Mouse (Mus musculus) mouse trophoblast stem cell (cell line): ENCODE data around the gene L3mbtl4.

Source experiments
- in situ Hi-C, 2 experiments: fragments of 300-500 bp; cut with MseI, MboI; formaldehyde crosslinking; loops; 2 replicates in 1 of 2; 3 replicates in 1 of 2; pipeline ENCODE4 v1.15.1; 2025

L3mbtl4 gene

GRCm38 (mm10) chr17:68273527-68273926, at the start of gene L3mbtl4:
L3mbtl4 (plus strand) TSS chr17:68273797.
- in situ Hi-C loops: no loop called here

DNA sequence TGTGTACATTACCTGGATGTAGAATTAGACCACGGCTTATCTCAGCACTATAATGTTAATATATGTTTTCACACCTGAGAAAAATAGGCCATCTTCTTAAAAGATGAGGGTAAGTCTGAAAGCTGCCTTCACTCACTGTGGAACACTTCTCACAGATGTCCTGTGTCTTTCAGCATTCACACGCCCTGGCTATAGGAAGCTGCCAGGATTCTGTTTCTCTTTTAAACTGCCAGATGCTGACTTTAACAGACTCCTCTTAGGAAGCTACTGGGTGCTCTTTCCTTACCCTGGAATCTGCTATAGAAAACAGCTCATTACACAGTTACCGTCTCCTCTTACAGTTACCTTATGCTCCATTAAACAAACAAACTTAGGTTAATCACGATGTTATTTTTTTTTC, 43.1 kb upstream of the L3mbtl4 start:
- in situ Hi-C loops: no loop called here

DNA sequence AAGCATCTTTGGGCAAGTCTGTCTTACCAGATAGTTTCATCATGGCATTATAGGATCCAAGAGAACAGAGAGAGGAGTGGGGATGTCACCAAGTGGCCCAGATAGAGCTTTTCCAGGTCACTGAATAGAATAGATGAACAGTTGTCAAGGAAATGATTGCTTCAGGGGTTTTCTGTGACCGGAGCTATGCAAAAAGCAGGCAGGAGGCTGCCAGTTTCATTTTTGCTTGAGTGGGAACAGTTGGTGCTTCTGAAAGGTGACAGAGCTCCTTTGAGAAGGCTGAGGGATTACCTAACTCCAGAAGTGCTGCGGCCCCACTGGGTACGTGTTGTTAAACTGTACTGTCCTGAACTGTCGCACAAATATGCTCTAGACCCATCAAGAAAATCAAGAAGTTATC, 38.2 kb upstream of the L3mbtl4 start:
- in situ Hi-C loops: no loop called here

DNA sequence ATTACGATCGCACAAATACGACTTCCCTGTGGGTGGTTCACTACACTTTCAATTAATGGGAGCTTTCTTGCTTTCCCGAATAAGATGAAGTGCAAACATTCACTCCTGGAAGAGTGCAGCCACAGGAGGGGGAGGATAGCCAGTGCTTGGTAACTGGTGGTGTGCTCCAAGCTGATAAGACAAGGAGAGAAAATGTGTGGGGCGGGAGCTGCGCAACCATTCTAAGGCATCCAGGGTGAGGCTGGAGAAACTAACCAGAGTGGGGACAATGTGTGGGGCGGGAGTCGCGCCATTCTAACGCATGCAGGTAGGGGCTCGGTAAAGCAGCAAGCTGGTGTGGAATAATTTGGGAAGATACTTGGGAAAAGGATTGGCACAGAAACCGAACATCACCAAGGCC, 36.6 kb upstream of the L3mbtl4 start:
- in situ Hi-C loops: no loop called here

GRCm38 (mm10) chr17:68240171-68240570, 33.4 kb upstream of the L3mbtl4 start:
- in situ Hi-C loops: no loop called here

DNA sequence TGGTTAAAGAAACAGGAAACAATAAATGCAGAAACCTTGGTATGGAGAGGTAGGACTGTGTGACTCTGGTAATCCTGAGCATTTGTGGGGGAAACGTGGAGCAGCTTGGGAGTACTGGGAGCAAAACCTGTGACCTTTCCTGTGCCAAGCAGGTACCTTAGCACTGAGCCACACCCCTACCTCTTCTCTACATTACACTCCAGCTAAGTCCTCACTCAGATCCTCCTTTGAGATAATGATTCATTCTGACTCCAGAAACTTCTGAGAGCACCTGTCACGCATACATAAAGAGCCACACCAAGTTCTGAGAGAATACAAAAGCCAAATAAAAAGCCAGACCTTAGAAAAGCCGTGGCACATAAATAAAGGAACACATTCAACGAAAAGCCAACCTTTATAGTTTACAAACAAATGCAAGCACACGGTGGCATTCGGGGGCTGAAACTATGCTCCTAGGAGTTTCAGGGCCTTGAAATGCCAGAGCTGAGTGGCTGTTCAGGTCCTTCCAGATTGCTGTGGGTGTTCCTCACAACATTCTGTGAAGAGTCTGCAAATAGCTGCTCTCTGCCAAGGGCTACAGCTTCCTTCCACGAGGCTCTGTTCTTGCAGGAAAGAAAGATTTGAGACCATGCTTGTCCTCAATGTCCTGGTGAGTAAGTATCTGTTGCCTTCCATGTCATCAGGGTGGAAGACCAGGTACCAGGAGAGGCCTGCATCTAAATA, 8.6 kb upstream of the L3mbtl4 start:
- in situ Hi-C loops: no loop called here

DNA sequence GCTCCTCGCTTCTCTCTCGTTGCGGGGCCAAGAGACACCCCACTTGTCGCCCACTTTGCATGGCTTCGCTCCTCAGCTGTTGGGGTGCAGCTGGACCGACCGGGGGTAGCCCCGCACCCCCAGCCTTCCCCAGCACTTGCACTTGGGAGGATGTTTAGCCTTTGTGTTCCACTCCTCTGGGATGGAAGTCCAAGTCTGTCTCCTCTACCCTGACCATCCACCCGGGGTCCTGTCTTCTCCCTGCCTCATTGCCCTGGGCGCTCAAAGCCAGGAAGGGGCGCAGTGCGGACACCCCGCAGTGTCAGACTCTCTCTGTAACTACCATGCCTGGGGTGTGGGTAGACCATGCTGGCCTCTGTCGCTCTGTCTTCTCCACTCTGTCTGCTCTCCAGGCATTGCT, 357 bp downstream of the L3mbtl4 start:
- in situ Hi-C loops: no loop called here

- in situ Hi-C loops: no loop called here
Observed at GRCm38 (mm10) chr17:68275138-68275537, 1.5 kb downstream of the L3mbtl4 start.

GRCm38 (mm10) chr17:68280915-68281314, 7.3 kb downstream of the L3mbtl4 start:
- in situ Hi-C loops: no loop called here

DNA sequence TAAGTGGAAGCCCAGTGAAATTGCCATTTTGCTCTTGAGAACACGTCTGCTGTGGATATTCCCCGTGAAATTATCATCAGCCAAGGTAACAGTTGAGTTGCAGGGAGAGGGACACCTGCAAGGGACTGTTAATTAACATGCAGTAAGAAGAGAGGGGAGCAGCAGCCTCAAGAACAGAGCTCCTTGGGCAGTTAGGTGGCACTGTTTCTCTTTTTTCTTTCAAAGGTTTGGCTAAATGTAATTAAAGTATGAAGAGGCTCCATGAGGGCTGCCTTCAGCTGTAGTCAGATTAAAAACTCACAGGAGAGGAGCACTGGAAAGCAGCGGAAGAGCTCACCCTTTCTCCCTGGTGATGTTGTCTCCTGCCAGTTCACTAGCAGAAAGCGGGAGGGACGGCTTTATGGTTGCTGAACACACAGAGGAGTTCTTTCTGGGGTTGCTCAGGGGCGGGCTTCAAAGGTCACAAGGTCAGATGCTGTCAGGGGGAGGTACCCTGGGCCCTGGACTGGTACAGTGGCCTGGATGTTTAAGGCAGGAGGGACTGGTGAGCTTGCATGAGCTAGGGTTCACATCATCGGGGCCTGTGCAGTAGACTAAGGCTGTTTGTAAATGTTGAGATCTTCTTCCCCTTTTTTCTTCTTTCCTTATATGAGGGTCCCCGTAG, 11.7 kb downstream of the L3mbtl4 start:
- in situ Hi-C loops: no loop called here

- in situ Hi-C loops: no loop called here
Observed at GRCm38 (mm10) chr17:68288094-68288493, 14.5 kb downstream of the L3mbtl4 start.

DNA sequence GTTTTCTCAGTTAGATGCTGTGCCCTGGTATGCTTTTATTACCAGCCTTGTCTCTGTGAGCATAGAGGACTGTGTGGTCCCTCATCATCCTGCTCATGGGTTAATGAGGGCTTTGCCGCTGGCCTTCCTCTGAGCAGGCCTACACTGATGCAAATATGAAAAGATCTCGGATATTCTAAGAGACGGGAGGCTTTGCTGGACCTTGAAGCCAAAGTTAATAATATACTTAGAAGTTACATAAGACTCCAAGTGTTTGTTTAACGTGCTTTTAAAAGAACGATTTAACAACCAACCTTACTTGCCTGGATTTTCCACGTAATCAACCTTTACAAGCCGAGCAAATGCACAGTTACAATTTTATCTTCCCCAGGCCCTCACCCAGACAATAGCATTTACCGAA, 15.1 kb downstream of the L3mbtl4 start:
- in situ Hi-C loops: no loop called here

GRCm38 (mm10) chr17:68291713-68292364, 18.2 kb downstream of the L3mbtl4 start:
- in situ Hi-C loops: no loop called here

DNA sequence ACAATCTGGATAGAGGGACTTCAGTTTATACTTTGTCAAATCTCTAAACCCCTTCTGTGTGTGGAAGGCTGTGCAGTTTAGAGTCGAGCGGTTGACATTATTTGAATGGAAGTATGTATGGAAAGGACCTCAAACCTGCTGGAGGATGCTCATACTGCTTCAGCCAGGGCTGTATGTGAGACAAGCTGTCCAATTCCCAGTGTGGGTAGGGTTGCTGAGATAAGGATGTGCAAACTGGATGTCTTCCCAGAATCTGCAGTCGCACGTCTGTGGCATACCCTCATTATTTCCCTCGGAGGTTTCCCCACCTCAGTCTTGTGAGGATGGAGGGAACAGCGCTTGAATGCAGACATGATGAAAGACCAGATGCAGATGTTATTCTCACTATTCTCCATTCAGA, 34.8 kb downstream of the L3mbtl4 start:
- in situ Hi-C loops: no loop called here

DNA sequence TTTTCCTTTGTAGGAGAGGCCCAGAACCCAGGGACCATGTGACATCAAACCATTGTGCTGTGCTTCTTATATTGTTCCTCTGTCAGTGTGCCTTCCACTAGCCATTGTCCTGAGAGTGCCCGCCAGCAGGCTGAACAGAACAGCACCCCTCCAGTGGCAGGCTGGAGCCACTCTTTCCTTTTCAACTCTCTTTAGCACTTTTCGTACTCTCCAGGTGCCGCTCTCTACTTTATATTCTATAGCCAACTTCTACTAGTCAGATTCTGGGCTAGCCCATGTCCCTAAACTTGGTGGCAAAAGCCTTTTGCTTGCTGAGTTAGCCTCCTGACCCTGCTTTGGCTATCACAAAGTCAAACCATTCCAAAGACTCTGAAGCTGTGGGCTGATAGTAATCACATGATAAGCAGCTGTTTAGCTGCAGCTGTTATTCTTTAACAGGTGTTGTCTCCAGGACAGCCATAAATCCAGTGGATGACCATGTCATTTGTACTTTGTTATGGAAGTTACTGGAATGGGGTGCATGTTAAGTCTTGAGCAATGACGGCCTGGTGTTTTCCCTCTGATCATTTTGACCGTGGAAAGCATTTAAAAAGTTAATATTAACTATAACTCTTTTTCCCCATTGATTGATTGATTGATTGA, 38.8 kb downstream of the L3mbtl4 start:
- in situ Hi-C loops: no loop called here

DNA sequence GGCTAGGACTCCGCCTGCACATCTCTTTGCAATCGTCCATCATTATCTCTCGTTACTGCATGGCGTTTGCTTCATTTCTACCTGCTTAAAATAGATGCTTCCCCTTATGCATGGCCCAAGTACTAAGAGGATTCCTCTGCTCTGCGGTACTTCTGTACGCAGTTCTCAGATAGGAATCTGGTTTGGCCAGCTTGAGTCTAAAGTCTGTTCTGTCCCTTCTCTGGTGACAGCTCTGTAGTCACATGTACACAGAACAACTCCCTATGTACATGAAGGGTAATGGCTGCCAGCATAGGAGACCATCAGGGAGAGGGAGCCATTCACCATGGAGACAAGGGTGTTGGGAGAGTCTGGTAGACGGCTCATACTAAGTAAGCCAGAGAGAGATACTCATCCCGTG, 47.3 kb downstream of the L3mbtl4 start:
- in situ Hi-C loops: no loop called here

GRCm38 (mm10) chr17:68322607-68323006, 49.0 kb downstream of the L3mbtl4 start:
- in situ Hi-C loops: no loop called here

DNA sequence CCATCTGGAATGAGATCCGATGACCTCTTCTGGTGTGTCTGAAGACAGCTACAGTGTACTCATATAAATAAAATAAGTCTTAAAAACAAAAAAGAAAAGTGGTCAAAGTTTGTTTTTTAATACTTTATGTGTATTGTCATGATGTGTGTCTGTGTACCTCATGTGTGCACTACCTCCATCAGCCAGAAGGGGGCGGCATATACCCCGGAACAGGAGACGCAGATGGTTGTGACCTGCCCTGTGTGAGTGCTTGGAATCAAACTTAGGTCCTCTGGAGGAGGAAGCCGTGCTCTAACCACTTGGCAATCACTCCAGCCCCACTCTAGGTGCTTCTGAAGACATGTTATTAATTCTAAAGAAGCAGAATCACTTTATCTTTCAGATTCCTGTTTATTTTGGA, 58.6 kb downstream of the L3mbtl4 start:
- in situ Hi-C loops: no loop called here

DNA sequence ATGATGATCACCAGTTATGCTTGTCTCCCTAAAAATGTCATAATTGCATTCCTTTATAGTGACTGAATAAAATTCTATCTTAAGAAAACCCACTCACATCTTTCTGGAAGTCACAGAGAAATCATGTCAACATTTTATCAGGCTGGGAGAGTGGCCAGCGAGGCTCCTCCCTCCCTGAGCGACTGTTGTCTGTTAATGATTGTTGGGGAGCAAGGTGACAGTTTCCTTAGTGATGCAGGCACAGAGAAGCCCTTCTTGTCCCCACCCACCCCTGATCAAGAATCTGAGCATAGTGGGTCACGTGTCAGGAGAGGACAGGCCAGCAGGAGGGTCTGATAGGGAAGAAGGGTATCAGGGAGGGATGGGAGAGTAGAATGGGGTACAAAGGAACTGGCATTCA, 59.8 kb downstream of the L3mbtl4 start:
- in situ Hi-C loops: no loop called here

- in situ Hi-C loops: no loop called here
Observed at GRCm38 (mm10) chr17:68338917-68339553, 65.4 kb downstream of the L3mbtl4 start.

DNA sequence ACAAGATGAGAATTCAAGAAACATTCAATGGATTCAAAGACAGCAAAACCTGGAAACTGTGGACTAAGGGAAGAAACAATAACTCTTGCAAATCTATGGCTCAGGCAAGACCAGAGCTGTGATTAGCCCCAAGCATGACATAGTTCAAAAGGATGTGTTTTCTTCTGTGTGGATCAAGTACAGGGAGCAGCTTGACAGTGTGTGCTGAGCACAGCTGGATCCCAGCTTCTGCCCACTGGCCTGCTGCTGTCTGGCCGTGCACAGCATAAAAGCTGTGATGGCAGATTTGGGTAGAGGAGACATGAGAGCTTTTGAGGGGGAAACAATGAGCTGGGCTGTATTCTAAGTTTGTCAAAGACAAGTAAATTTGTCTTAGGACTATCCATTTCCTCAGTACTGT, 84.1 kb downstream of the L3mbtl4 start:
- in situ Hi-C loops: no loop called here

- in situ Hi-C loops: no loop called here
Observed at GRCm38 (mm10) chr17:68371101-68371500, 97.5 kb downstream of the L3mbtl4 start.
